Mouse (Mus musculus): ENCODE results near the gene Tbx3.

DNA sequence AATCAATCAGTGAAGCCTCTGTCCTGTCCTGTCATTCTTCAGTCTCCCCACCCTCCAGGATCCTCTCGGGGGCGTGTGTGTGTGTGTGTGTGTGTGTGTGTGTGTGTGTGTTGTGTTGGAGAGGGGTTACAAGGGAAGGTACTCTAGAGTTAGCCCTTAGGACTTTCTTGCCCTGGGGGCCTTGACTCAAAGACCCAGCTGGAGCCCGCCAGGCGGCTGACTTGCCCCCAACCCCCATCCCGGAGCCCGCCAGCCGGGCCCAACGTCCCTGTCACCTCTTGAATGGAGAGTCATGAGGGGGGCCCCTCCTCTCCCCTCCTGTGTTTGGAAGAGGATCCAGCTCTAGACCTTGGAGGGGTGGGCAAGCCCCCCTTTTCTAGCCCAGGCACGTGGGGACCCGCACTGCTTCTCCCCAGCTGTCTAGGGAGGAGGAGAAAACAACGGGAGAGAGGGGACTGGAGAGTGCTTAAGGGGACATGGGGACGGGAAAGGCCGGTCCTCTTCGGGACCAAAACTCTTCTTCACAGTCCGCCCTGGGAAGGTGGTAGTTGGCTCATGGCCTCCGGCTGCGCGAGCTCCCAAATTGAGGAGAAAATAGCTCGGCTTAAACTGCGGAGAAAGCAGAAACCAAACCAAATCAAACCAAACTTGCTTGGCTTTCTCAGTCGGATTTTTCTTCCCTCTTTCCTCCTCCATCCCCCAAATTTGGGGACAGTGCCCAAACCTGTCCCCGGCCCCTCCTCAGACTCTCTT is 15.2 kb downstream of the Tbx3 start:
- TF ChIP-seq CTCF (IDR thresholded peaks at IDR 0.05) = no peak
- TF ChIP-seq EP300 (IDR thresholded peaks at IDR 0.05; ENCODE audit: insufficient read depth, low read depth, low read length) = no peak
